Mouse (Mus musculus): ENCODE data around the gene Rbm14. TPM values are rescaled to one million over a fixed set of nuclear protein-coding genes. Genes with fewer than 3 reads are reported as not detected.
"Not testable (repeated sequence)": the region's sequence is repeated elsewhere in the genome, so short reads cannot be mapped to it uniquely, and the experiment has no call there.

Rbm14 gene
- polyA plus RNA-seq, 1 experiment from 2014 or later, result 10.2 TPM

DNA sequence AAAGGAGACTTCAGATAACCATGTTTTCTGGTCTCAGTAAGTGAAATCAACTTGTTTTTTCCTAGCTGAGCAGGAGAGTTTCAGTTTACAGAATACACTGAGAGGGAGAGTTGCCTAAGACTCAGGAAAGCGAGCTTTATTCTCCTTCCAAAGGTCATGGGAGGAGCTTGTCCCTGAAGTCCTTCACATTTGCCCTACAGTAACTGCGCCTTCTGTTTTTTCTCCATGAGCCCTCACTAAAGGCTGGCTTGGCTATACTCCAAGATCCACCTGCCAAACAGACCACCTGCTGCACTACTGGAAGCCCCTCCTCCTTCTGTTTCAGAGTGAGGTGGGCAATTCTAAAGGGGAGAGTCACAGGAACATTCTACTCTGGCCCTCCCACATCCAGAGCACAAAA is 24.7 kb upstream of the Rbm14 start:
- Histone ChIP-seq H3K4me3 (ENCODE audit: inconsistent target) (no peak overlapping the region), H3K27ac (no peak overlapping the region), H3K79me2 (ENCODE audit: inconsistent target) (peaks cover 7% of the 10 kb centered on the region; the same call in 1 of the 2 replicates), H3K36me3 (ENCODE audit: inconsistent target) (peaks cover 7% of the 10 kb centered on the region)
- 76% methylated on average over 2 of the region's 2 CpGs for WGBS (ENCODE audit: missing documents)

DNA sequence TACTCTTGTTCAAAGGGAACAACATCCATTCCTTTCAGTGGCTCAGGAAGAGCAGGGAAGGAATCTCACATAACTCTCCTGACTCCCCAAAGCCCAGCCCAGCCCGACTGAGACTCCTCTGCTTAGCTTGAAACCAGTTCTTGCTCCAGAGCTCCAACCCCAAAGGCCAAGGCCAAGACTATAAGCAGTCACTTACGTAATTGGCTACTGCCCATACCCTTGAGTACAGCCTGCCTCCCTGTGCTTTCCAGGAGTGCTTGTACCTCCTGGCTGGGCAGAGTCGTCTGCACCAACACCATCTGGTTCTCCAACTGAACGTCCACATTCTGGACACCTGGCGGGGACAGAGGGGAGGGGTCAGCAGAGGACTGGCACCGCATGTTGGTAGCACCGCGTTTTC is 22.5 kb upstream of the Rbm14 start:
- Histone ChIP-seq H3K79me2 (ENCODE audit: inconsistent target) (peaks cover 7% of the 10 kb centered on the region; the same call in 1 of the 2 replicates), H3K36me3 (ENCODE audit: inconsistent target) (peaks cover 7% of the 10 kb centered on the region), H3K4me3 (ENCODE audit: inconsistent target) (no peak overlapping the region), H3K27ac (no peak overlapping the region)
- 95% methylated on average over 8 of the region's 8 CpGs for WGBS (ENCODE audit: missing documents)

DNA sequence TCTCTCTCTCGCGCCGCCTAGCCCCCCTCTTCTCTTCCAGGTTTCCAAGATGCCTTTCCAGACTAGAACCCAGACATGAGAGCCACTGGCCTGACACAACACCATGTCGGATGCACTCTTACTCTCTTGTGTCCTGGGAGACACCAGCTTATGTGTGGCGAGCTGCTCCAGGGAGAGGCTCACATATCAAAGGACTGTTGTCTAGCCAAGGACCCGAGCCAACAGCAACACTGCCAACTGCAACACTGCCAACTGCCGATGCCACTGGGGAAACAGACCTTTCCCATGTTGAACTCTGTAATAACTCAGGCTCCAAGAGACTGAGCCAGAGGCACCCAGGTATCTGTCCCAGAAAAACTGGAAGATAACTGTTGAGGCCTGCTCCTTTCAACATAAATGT is 17.7 kb upstream of the Rbm14 start:
- peaks cover 23% of the 10 kb centered on the region for H3K36me3 ChIP-seq (ENCODE audit: inconsistent target)
- 96% methylated on average over 7 of the region's 7 CpGs for WGBS (ENCODE audit: missing documents)
- no peaks in the 10 kb centered on the region for H3K79me2 ChIP-seq (ENCODE audit: inconsistent target)
- no peak overlapping the region for H3K27ac ChIP-seq
- no peak overlapping the region for H3K4me3 ChIP-seq (ENCODE audit: inconsistent target)

DNA sequence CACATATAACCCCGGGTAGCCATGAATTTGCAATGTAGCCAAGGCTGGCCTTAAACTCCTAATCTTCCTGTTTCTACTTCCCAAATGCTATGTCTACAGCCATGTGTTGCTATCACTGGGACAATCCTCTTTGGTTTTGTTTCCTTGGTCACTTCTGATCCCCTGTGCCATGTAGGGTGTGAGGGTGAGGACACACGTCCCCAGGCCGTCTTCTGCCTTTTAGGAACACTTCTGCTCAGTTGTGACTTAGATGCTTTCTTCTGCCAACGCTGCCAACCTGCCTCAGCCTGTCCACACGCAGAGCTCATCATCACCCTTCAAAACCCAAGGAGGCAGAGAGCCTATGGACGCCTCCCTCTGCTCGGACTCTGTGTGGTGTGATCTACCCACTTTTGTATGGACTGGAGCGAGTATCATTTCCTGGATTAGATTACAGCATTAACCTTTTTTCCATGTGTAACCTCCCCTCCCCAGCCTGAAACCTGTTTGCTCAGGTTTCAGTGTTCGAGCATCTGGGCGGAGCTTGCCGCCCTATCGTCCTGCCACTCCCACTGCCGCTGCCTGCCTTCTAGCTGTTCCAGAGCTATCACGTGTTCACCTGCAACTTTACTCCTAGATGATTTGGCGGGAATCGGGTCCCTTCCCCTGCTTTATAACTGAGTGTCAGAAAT is 17.1 kb upstream of the Rbm14 start:
- H3K36me3 ChIP-seq (ENCODE audit: inconsistent target), result peaks cover 23% of the 10 kb centered on the region
- H3K4me3 ChIP-seq (ENCODE audit: inconsistent target), result no peak overlapping the region
- 88% methylated on average over 16 of the region's 16 CpGs for WGBS (ENCODE audit: missing documents)

DNA sequence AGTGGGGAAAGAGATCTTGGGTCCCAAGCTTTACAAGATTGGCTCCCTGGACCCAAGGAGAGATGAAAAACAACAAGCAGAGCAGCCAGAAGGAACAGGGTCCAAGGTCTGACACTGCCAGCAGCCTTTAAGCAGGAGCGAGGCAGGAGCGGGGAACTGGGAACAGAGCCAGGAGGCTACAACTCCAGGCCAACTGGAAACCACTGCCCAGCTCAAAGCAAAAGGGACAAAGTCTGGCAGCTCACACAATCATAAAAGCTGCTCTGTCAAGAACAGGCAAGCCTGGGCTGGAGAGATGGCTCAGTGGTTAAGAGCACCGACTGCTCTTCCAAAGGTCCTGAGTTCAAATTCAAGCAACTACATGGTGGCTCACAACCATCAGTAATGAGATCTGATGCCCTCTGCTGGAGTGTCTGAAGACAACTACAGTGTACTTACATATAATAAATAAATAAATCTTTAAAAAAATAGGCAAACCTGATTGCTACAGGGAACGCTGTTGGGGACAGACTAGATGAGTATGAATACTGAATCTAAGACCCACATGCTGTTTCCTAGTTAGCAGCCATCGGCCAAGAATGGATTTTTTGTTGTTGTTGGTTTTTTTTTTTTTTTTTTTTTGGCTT is 9.4 kb upstream of the Rbm14 start:
- Histone ChIP-seq H3K36me3 (ENCODE audit: inconsistent target) (peaks cover 13% of the 10 kb centered on the region; the same call in 1 of the 2 replicates), H3K4me3 (ENCODE audit: inconsistent target) (no peak overlapping the region), H3K27ac (no peak overlapping the region), H3K79me2 (ENCODE audit: inconsistent target) (no peaks in the 10 kb centered on the region)
- WGBS (ENCODE audit: missing documents), result 88% methylated on average over 5 of the region's 5 CpGs

More for the DNA sequence above, 17.1 kb upstream of the Rbm14 start:
- Histone ChIP-seq H3K27ac (no peak overlapping the region), H3K79me2 (ENCODE audit: inconsistent target) (no peaks in the 10 kb centered on the region)

DNA sequence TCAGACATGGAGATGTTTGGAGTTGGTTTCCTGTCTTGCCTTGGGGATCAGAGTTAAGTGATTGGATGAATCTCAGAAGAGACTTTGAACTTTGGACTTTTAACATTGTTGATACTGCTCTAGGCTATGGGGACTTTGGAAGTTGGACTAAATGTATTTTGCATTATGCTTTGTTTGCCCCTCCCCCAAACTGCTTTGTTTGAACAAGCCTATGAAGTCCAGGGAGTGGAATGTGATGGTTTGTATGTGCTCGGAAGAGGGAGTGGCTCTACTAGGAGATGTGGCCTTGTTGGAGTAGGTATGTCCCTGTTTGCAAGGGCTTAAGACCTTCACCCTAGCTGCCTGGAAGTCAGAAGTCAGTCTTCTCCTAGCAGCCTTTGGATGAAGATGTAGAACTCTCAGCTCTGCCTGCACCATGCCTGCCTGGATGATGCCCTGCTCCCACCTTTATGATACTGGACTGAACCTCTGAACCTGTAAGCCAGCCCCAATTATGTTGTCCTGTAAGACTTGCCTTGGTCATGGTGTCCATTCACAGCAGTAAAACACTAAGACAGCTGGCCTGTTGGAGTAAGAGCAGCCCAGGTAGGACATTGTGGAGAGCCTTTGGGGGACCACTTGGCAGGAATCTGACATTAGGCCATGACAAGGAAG is 5.9 kb upstream of the Rbm14 start:
- Histone ChIP-seq H3K27ac (no peak overlapping the region), H3K79me2 (ENCODE audit: inconsistent target) (no peaks in the 10 kb centered on the region), H3K4me3 (ENCODE audit: inconsistent target) (no peak overlapping the region), H3K36me3 (ENCODE audit: inconsistent target) (no peaks in the 10 kb centered on the region)
- WGBS (ENCODE audit: missing documents), result 100% methylated on average over 1 of the region's 1 CpGs

DNA sequence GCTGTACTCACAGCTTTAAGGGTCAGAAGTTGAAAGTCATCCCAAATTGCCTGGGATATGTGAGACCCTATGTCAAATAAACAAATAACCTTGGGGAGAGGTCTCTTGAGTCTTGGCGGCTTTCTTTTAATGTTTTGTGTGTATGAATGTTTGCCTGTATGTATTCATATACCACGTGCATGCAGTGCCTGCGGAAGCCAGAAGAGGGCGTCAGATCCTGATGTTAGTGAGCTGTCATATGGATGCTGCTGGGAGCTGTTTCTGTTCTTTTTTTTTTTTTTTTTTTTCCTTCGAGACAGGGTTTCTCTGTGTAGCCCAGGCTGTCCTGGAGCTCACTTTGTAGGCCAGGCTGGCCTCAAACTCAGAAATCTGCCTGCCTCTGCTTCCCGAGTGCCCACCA is 1.6 kb upstream of the Rbm14 start:
- H3K36me3 ChIP-seq (ENCODE audit: inconsistent target), result no peaks in the 10 kb centered on the region
- H3K79me2 ChIP-seq (ENCODE audit: inconsistent target), result peaks cover 30% of the 10 kb centered on the region
- WGBS (ENCODE audit: missing documents), result 93% methylated on average over 5 of the region's 6 CpGs
- no peak overlapping the region for H3K27ac ChIP-seq
- H3K4me3 ChIP-seq (ENCODE audit: inconsistent target), result no peak overlapping the region

DNA sequence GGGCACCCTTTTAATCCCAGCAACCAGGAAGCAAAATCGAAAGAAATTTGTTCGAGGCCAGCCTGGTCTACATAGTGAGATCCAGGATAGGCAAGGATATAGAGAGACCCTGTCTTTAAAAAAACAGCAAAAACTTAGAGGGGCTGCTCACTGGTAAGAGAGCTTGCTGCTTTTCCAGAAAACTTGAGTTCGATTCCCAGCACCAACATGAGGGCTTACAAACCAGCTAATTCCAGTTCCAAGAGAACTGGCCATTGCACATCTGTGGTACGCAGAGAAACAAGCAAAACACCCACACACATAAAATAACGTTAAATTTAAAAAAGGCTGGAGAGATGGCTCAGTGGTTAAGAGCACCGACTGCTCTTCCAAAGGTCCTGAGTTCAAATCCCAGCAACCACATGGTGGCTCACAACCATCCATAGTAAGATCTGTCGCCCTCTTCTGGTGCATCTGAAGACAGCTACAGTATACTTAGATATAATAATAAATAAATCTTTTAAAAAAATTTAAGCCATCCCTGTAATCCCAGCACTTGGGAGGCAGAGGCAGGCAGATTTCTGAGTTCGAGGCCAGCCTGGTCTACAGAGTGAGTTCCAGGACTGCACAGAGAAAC is 1.0 kb upstream of the Rbm14 start:
- H3K27ac ChIP-seq, result peak overlapping the region; percentile 70
- H3K4me3 ChIP-seq (ENCODE audit: inconsistent target), result peak overlapping the region; percentile 95
- 73% methylated on average over 8 of the region's 8 CpGs for WGBS (ENCODE audit: missing documents)
- peaks cover 36% of the 10 kb centered on the region for H3K79me2 ChIP-seq (ENCODE audit: inconsistent target)
- H3K36me3 ChIP-seq (ENCODE audit: inconsistent target), result not testable (repeated sequence)

DNA sequence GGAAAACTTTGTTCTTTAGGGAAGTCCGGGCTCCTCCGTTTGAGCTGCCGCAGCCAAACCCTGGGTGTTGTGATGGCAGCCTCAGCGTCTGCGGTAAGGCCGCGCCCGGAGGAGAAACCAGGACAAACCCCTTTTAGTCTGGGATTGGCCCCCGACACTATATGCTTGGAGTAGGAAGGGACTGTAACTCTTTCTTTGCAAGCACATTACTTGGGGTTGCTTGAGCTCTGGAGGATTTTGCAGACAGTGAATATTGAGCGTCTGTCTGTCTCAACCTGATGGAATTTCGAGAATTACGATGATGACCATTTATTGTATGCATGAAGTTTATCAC is 442 bp upstream of the Rbm14 start:
- peak overlapping the region; percentile 70 for H3K27ac ChIP-seq
- WGBS (ENCODE audit: missing documents), result 1% methylated on average over 12 of the region's 12 CpGs
- H3K36me3 ChIP-seq (ENCODE audit: inconsistent target), result no peaks in the 10 kb centered on the region
- peak overlapping the region; percentile 95 for H3K4me3 ChIP-seq (ENCODE audit: inconsistent target)
- peaks cover 41% of the 10 kb centered on the region for H3K79me2 ChIP-seq (ENCODE audit: inconsistent target)

DNA sequence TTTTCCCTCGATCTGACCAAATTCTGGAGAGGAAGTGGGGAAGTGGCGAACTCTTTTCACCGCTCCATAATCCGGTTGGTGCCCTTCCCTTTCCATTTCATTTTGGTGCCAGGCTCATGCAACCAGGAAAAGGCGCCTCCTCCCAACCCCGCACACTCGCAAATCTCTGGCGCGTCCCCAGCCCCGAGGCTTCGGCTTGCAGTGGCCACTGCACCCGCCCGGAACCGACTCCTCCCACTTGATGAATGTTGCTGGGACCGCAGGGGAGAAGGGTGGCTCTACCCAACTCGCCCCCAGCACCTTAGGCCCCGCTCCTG is 730 bp downstream of the Rbm14 start:
- WGBS (ENCODE audit: missing documents), result 1% methylated on average over 17 of the region's 17 CpGs
- no peaks in the 10 kb centered on the region for H3K36me3 ChIP-seq (ENCODE audit: inconsistent target)
- H3K79me2 ChIP-seq (ENCODE audit: inconsistent target), result peaks cover 53% of the 10 kb centered on the region
- peak overlapping the region; percentile 95 for H3K4me3 ChIP-seq (ENCODE audit: inconsistent target)
- peak overlapping the region; percentile 75 for H3K27ac ChIP-seq

DNA sequence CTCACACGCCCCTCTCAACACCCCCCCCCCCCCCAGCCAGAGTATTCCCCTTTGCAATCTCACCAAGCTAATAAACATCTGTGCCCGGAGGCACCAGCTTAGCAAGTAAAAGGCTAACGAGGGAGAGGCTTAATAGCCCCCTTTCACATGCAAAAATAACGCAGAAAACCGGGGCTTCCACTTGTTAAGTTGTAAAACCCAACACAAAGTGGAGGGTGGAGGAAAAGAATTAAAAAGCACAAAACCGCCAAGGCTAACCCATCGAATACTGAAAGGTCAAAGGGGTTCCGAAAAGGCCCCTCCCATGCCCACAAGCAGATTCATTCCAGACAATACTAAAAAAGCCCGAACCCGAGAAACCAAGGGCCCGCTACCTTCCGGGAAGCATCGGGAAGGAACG is 1.1 kb downstream of the Rbm14 start:
- WGBS (ENCODE audit: missing documents), result under 1% methylated on average over 14 of the region's 14 CpGs
- Histone ChIP-seq H3K27ac (peak overlapping the region; percentile 75), H3K36me3 (ENCODE audit: inconsistent target) (no peaks in the 10 kb centered on the region), H3K79me2 (ENCODE audit: inconsistent target) (peaks cover 57% of the 10 kb centered on the region), H3K4me3 (ENCODE audit: inconsistent target) (peak overlapping the region; percentile 95)

DNA sequence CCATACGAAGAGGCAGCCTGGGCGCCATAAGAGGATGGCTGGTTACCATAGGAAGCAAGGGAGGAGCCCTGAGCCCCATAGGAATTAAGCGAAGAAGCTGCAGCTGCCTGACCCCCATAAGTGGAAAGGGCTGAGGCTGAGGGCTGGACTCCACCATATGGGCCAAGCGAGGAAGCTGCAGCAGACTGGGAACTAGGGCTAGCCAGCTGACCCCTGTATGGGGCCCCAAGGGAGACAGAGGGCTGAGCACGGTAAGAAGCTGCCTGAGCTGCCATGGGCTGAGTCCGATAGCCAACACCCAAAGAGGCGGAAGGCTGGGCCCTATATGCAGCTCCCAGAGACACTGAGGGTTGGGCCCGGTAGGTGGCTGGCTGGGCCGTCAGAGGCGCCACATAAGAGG is 8.2 kb downstream of the Rbm14 start:
- 91% methylated on average over 10 of the region's 10 CpGs for WGBS (ENCODE audit: missing documents)
- Histone ChIP-seq H3K4me3 (ENCODE audit: inconsistent target) (no peak overlapping the region), H3K36me3 (ENCODE audit: inconsistent target) (peaks cover 44% of the 10 kb centered on the region), H3K79me2 (ENCODE audit: inconsistent target) (peaks cover 100% of the 10 kb centered on the region), H3K27ac (no peak overlapping the region)

DNA sequence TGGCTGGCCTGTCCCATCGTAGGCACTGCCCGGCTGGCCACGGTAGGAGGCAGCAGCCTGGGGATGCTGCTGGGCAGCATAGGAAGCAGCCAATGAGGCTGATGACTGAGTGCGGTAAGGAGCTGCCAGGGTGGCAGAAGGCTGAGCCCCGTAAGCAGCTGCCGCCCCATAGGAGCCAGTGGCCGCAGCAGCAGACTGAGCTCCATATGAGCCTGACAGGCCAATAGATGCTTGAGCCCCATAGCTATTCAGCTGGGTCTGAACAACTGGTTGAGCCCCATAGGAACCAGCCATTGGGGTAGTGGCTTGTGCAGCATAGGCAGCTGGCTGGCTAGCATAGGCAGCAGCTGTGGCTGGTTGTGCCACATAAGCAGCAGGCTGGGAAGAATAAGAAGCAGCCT is 8.7 kb downstream of the Rbm14 start:
- WGBS (ENCODE audit: missing documents), result 95% methylated on average over 7 of the region's 7 CpGs
- H3K36me3 ChIP-seq (ENCODE audit: inconsistent target), result peaks cover 44% of the 10 kb centered on the region
- H3K4me3 ChIP-seq (ENCODE audit: inconsistent target), result no peak overlapping the region
- no peak overlapping the region for H3K27ac ChIP-seq
- peaks cover 100% of the 10 kb centered on the region for H3K79me2 ChIP-seq (ENCODE audit: inconsistent target)

DNA sequence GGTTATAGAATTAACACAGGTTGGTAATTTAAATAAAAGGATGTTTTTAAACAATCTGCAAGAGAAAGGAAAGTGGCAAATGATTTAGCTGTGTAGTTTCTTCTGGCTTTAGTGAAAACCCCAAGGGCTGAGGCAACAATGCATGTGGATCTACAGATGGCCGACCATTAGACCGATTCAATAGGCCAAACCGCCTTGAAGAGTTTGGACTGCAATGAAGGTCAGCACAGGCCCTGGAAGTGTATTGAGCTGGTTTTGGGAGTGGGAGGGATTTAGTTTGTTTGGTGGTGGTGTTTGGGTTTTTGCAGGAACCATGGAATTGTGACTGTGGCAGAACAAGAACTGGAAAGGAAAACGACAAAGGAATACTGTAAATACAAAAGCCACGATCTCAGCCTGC is 12.4 kb downstream of the Rbm14 start:
- WGBS (ENCODE audit: missing documents), result 94% methylated on average over 5 of the region's 5 CpGs
- H3K27ac ChIP-seq, result no peak overlapping the region
- H3K36me3 ChIP-seq (ENCODE audit: inconsistent target), result peaks cover 44% of the 10 kb centered on the region
- no peak overlapping the region for H3K4me3 ChIP-seq (ENCODE audit: inconsistent target)
- peaks cover 100% of the 10 kb centered on the region for H3K79me2 ChIP-seq (ENCODE audit: inconsistent target)

DNA sequence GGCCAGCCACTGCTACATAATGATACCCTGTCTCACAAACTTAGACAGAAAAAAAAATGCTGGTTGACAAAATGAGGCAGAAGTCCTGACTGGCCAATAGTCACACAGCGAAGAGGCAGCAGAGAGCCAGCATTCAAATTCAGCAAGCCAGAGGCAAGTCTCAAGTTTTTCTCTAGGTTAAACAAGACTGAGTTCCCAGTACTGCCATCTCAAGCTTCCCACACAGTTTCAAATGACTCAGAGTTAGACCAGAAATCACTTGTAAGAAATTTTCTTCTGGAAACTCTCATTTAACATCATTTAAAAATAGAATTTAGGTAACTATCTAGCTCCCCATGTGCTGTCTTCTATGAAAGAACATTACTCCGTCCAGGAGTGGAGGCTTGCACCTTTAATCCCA is 13.6 kb downstream of the Rbm14 start:
- Histone ChIP-seq H3K27ac (no peak overlapping the region), H3K36me3 (ENCODE audit: inconsistent target) (peaks cover 33% of the 10 kb centered on the region), H3K79me2 (ENCODE audit: inconsistent target) (peaks cover 95% of the 10 kb centered on the region), H3K4me3 (ENCODE audit: inconsistent target) (no peak overlapping the region)
- 100% methylated on average over 2 of the region's 2 CpGs for WGBS (ENCODE audit: missing documents)

Measured in macrophage (primary cell).